Mouse (Mus musculus) E14TG2a.4 (cell line): Measurements from ENCODE around the gene Atp2a3.

Source experiments
- CTCF ChIP-seq: conservative IDR thresholded peaks from 2 replicates; pipeline ENCODE4 v1.5.1; 2014; ENCODE audit warnings: low read length
- NANOG ChIP-seq: IDR thresholded peaks from 2 replicates; pipeline ENCODE4 v1.6.1; 2014; ENCODE audit warnings: borderline replicate concordance, low read length, mixed read lengths
- POU5F1 ChIP-seq: IDR thresholded peaks from 2 replicates; pipeline ENCODE4 v1.6.1; 2014; ENCODE audit warnings: low read length, borderline replicate concordance

DNA sequence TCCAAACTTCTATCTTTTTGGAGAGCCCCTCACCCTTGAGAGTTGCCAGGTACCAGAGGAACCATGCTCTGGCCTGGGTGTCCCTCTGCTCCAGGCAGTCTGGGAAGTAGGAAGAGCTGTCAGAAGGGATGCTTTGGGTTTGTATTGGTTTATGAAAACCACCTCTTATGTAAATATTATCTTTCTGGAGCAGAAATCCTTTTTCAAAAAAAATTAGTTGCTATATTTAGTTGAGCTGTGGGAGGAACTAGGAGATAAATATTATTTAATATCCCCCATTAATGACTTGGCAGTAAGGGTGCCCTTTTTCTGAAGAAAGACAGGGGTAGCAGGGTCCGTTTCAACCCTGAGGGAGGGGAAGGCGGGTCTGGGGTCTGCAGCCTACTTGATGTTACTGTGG is 1.4 kb downstream of the Atp2a3 start:
- no peak for TF ChIP-seq CTCF
- no peak for TF ChIP-seq NANOG
- TF ChIP-seq POU5F1: no peak
